9 mouse cellular contexts compared by ENCODE assay signal in the genomic region with DNA sequence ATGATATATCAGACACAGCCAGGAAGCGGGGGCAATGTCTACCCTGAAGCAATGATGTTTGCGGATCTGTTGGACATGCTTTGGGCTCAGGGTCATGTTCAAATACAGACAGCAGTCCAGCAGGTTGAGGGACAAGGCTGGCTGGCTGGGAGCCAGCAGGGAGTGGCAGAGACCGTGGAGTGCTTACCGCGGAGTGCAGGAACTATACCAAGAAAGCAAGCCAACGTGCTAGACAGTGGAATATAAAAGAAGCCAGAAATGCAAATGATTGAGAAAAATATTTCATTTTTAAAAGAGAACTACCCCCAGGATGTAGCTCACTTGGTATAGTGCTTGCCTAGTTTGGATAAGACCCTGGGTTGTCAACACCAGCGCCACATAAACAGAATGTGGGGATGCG.
DNase-seq lines count a peak whose midpoint lies in the region; ATAC-seq and TF ChIP-seq lines count a peak whose summit lies in the region.
"Had no signal": no experiment of that assay in that cellular context is flagged by ENCODE, and none has a peak within 500 bp of the region (broad histone marks: within the 10 kb centered on the region; RNA-seq: fewer than 3 reads in every experiment).

No protein-coding gene starts in this region.

- no peak for TF ChIP-seq CTCF in left cerebral cortex, adult 2 months (IDR thresholded peaks at IDR 0.05)

- 43% methylated on average over 8 of the region's 8 CpGs for WGBS in large intestine, adult 2 months
- 91% methylated on average over 8 of the region's 8 CpGs for WGBS in hindbrain, embryonic 11.5 days

- H3K4me2 ChIP-seq in hindbrain, embryonic 11.5 days (replicated peaks; ENCODE audit: low read depth, low read length), result no peak overlapping the region

- DNase-seq in left cerebral cortex, postnatal 4 days, result peak; percentile 49
- no peak for DNase-seq in left cerebral cortex, adult 2 months (ENCODE audit: extremely low spot score in 1 of 2, low spot score in 2 of 2)
- peak; percentile 57 for DNase-seq in large intestine, adult 2 months (ENCODE audit: low read depth, low spot score)
- DNase-seq in hindbrain, embryonic 11.5 days (ENCODE audit: low spot score), result no peak

- H3K36me3 ChIP-seq in hindbrain, embryonic 11.5 days (ENCODE audit: control insufficient read depth, insufficient read depth, low read length), result no peaks in the 10 kb centered on the region

- H3K9me3 ChIP-seq in hindbrain, embryonic 11.5 days (ENCODE audit: control insufficient read depth, low read length), result no peaks in the 10 kb centered on the region

- ATAC-seq in erythroid progenitor cell, adult 5-6 weeks (replicated peaks; ENCODE audit: low FRiP score, poor library complexity, severe bottlenecking), result 0 out of 2 replicates have a peak, but pooled peaks have one; percentile 56
- ATAC-seq in megakaryocyte-erythroid progenitor cell, adult 5-6 weeks (replicated peaks; ENCODE audit: low FRiP score, low TSS enrichment, poor library complexity, severe bottlenecking), result peak; percentile 67
- no peak for ATAC-seq in erythroblast, adult 5-6 weeks (replicated peaks; ENCODE audit: low FRiP score, poor library complexity, severe bottlenecking)
- ATAC-seq in frontal cortex, adult (ENCODE audit: low TSS enrichment), result no peak
- ATAC-seq in hindbrain, embryonic 11.5 days (ENCODE audit: low FRiP score), result no peak

- intact Hi-C loops in left cerebral cortex, postnatal 4 days (cut with DNase I), result no loop called here
- intact Hi-C loops in left cerebral cortex, adult 2 months (cut with DNase I), result no loop called here

- no peak overlapping the region for H3K9ac ChIP-seq in hindbrain, embryonic 11.5 days (ENCODE audit: low read depth, low read length)

- H3K27ac ChIP-seq in left cerebral cortex, adult 2 months, result no peak overlapping the region
- no peak overlapping the region for H3K27ac ChIP-seq in hindbrain, embryonic 11.5 days (ENCODE audit: low read depth, low read length)
- H3K27ac ChIP-seq: heart, adult 2 months had no signal

- no peaks in the 10 kb centered on the region for H3K27me3 ChIP-seq in hindbrain, embryonic 11.5 days (ENCODE audit: control insufficient read depth, insufficient read depth, low read length)

- no peak overlapping the region for H3K4me3 ChIP-seq in left cerebral cortex, adult 2 months
- H3K4me3 ChIP-seq in hindbrain, embryonic 11.5 days (ENCODE audit: low read depth, low read length), result no peak overlapping the region
- H3K4me3 ChIP-seq: heart, adult 2 months had no signal

- H3K4me1 ChIP-seq in hindbrain, embryonic 11.5 days (replicated peaks; ENCODE audit: control insufficient read depth, insufficient read depth, low read length), result 0 out of 2 replicates have a peak, but pooled peaks cover 2% of the 10 kb centered on the region

Comparison
In these comparisons a context has a peak if more than half of its experiments do, and no peak if none do; other contexts are left out.
1. DNase-seq: peak in left cerebral cortex, postnatal 4 days (single experiment) and large intestine, adult 2 months (single experiment); none in left cerebral cortex, adult 2 months (0 of 2) and hindbrain, embryonic 11.5 days (single experiment).
2. ATAC-seq: peak in erythroid progenitor cell, adult 5-6 weeks (single experiment) and megakaryocyte-erythroid progenitor cell, adult 5-6 weeks (single experiment); none in erythroblast, adult 5-6 weeks (single experiment), frontal cortex, adult (single experiment) and hindbrain, embryonic 11.5 days (single experiment).